Mouse (Mus musculus) left cerebral cortex, adult 18-20 months (tissue): ENCODE results near the gene Dusp1. TPM values are rescaled to one million over a fixed set of nuclear protein-coding genes. Genes with fewer than 3 reads are reported as not detected.
A peak's percentile ranks its signal among the peaks of the same experiment; 100 is the strongest.

Experiments used
- DNase-seq, 2 experiments: peaks; one replicate each; pipeline ENCODE4 v3.0.0; 2021 to 2022; ENCODE audit warnings: low spot score in 2 of 2, mixed read lengths in 1 of 2
- total RNA-seq, 2 experiments: library from RNA; stranded (reverse); gene quantifications; 2 replicates each; pipeline ENCODE4 v1.2.3; 2021

Gene Dusp1
- total RNA-seq, 2 experiments from 2014 or later, result 60.7 to 61.5 TPM

- DNase-seq, result no peak
Measured at GRCm38 (mm10) chr17:26506031-26506641, 55.8 kb downstream of the Dusp1 start.

DNA sequence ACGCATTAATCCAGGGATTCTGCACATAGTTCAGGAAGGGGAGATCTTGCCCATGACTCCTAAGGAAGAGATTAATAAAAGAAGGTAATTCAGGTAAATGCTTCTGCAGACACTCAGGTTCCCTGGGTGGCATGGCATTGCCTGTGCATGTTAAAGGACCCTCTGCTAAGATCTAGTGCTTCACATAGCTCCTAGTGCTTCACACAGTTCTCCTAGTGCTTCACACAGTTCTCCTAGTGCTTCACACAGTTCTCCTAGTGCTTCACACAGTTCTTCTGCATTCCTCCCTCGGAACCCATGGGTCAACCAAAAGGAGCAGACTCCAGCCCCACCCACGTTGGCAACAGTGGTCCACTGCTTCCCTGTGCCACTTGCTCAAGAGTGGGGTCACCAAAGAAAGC is 56.7 kb downstream of the Dusp1 start:
- no peak for DNase-seq

GRCm38 (mm10) chr17:26503981-26504671 is 57.8 kb downstream of the Dusp1 start:
- DNase-seq, result peak; percentile 67 to 79

GRCm38 (mm10) chr17:26502808-26503671 is 58.9 kb downstream of the Dusp1 start:
- peak; percentile 65 to 75 for DNase-seq

GRCm38 (mm10) chr17:26501826-26502225 is 60.1 kb downstream of the Dusp1 start:
- DNase-seq, result no peak

DNA sequence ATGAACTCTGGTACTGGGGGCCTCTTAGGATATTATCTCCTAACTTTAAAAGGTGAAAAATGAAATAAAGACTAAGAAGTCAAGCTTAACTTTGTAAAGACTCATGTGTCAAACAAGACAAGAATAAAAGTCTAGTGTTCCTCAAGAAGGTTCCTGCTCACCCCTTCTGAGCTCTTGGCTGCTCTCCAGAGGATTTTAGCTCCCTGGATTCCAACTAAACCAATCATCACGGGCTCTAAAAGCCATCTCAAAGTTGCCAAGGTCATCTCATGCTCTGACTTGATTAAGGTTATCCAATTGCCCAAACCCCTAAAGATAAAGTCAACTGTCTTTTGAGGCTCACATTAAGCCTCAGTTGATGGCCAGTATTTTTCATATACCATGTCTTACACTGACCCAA is 63.3 kb downstream of the Dusp1 start:
- DNase-seq, result no peak

DNA sequence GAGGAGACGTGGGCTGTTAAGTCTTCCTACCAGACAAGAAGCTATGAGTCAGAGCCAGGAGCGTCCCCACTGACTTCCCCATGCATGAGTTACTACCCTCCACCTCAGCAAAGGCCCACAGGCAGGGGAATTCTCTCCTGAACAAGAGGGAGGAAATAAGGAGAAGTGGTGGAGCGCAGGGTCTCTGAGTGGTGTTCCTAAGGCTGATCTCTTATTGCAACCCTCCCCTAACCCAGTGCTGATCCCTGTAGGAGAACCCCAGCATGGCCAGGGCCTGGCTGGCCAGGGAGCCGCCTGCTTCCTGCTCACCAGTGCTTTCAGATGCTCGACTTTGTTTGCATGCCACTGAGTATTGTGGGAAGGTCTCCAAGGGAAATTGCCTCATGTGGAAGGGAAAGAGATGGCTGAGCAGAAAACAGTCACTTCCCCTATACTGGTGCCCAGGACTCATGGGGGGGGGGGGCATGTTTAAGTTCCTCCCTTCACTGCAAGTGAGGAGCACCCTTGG is 64.5 kb downstream of the Dusp1 start:
- DNase-seq, result no peak

- no peak for DNase-seq
Measured at GRCm38 (mm10) chr17:26494642-26495468, 67.1 kb downstream of the Dusp1 start.

DNA sequence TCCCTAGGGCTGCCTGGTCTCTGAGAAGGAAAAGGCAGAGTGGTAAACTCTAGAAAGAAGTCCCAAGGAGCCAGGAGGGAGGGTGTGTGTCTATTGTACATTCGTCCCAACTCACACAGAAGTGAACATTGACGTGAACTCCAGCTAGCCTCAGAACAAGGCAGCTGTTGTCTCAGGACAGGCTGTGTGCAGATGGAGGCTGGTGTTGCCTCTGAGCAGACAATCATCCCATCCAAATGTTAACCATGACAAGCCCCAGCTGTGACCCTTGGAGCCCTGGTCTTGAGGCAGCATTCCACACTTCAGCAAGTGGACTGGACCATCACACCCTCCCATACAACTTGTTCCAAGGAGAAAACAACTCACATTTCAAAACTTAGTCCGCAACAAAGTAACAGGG is 69.7 kb downstream of the Dusp1 start:
- no peak for DNase-seq

DNA sequence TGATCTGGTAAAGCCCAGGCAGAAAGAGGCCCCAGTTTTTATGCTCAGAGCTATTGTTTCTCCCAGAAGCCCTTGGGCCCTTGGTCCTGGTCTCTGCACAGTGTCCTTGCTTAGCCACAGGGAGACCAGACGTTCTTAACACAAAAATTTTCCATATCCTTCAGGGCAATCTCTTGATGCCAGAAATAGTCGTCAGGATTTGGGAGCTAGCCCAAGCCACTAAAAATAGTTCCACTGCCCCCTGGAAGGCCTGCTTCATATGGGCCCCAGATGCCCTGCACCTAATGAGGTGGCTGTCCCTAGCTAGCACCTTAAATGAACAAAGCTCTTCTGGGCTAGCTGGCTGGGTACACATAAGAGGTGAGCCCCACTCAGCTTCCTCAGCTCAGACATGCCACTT is 71.0 kb downstream of the Dusp1 start:
- no peak for DNase-seq

- DNase-seq, result no peak
Measured at GRCm38 (mm10) chr17:26490072-26490471, 71.9 kb downstream of the Dusp1 start.

DNA sequence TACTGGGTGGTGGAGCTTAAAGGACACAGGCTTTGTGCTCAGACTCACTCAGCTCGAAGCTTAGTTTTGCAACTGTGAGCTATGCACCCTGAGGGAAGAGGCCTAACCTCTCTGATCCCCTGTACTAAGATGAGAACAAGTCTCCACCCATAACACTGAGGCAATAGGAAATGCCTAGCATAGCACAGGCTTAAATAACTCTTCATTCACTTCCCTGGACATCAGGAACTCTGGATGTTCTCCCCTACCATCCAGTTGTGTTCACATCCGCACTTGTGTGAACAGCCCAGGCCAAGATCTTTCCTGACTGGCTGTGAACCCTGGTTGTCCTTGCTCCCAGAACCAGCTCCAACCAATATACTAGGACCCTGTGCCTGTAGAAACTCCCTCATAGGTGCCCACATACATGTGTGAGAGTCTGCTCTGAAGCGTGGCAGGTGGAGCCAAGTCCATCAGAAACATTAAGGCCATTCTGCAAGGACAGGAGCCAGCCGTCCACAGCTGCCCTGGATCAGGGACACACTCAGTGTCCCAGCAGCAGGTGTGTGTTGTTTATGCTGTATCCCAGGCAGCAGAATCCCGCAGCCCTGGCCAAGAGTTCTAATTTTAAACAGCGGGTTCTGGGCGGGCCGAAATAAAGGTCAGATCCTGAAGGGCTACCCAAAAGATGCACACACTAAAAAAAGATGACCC is 73.1 kb downstream of the Dusp1 start:
- no peak for DNase-seq

- DNase-seq, result no peak
Measured at GRCm38 (mm10) chr17:26487917-26488316, 74.0 kb downstream of the Dusp1 start.

- DNase-seq, result no peak
Measured at GRCm38 (mm10) chr17:26487266-26487665, 74.7 kb downstream of the Dusp1 start.

DNA sequence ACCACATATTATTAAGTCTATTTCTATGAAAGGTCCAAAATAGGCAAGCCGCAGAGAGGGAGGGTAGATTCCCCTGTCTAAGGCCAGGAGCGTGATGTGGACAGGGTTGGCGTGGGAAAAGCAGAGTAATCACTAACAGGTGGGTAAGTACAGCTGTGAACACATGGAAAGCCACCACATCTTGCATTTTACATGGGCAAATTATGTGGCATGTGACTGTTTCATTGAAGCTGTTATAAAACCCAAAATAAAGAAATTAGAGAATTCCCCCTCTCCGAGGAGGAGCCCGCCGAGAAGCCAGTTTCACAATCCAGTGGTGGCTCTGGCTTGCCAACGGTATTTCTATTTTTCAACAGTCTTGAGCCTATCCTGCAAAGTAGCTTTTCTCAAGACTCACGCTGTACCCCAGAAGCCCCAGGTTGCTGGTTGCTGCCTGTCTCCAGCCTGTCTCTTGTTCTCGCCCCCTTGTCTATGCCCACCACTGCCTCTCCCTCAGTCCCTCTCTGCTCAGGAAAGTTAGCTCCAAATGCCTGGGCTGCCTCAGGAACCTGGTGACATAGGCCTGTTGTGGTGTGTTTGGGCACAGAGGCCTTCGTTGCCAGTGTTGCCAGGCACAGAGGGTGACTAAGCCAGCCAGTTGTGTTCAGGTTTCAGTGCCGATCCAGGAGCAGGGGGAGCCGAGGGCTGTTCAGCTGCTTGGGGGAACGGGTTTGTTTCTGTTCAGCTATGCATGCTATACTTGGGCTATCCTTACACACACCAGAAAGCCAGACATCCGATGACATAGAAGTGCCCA is 77.1 kb downstream of the Dusp1 start:
- DNase-seq, result no peak

GRCm38 (mm10) chr17:26480956-26481355 is 81.0 kb downstream of the Dusp1 start:
- no peak for DNase-seq

DNA sequence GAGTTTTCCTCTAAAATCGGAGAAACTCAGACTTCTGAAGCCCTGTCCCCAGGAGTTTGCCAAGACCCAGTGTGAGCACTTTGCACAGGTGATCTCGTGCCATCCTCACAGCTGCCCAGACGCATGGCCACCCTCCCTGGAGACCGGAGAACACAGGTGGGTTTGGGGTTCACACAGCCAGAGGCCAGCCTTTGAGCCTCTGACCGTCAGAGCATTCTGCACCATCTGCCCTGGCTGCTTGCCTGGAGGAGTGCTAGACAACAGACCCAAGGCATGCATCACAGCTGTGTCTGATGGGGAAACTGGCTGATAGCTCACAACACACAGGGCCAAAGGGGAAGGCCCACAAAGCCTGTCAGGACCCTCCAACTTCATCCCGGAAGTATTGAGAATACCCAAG is 82.3 kb downstream of the Dusp1 start:
- no peak for DNase-seq

GRCm38 (mm10) chr17:26478672-26479071 is 83.3 kb downstream of the Dusp1 start:
- no peak for DNase-seq

DNA sequence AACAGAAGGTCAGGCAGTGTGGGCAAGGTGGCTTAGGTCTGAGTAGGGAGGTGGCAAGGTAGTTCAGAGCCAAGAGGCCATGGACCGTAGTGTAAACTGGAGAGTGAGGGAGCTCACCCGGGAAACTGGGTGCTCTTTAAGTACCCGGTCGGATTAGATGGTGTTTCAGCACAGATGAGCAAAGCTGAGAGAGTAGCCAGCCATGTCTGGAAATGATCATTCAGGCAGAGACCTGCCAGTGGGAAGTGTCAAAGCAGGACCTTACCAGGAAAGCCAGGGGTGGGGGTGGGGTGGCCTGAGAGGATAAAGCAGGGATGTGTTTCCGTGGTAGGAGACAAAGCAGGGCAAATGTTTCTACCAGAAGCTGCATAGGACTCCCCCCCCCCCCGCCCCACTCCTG is 85.1 kb downstream of the Dusp1 start:
- no peak for DNase-seq
